Mouse (Mus musculus) embryo, embryonic 10.5 days (tissue): ENCODE data around the gene Afmid.
A peak's percentile ranks its signal among the peaks of the same experiment; 100 is the strongest.
"Not testable (repeated sequence)": the region's sequence is repeated elsewhere in the genome, so short reads cannot be mapped to it uniquely, and the experiment has no call there.

Source experiments
- DNase-seq: peaks from one replicate; pipeline ENCODE4 v3.0.0-alpha.2; 2015; ENCODE audit warnings: low spot score

Gene Afmid

DNA sequence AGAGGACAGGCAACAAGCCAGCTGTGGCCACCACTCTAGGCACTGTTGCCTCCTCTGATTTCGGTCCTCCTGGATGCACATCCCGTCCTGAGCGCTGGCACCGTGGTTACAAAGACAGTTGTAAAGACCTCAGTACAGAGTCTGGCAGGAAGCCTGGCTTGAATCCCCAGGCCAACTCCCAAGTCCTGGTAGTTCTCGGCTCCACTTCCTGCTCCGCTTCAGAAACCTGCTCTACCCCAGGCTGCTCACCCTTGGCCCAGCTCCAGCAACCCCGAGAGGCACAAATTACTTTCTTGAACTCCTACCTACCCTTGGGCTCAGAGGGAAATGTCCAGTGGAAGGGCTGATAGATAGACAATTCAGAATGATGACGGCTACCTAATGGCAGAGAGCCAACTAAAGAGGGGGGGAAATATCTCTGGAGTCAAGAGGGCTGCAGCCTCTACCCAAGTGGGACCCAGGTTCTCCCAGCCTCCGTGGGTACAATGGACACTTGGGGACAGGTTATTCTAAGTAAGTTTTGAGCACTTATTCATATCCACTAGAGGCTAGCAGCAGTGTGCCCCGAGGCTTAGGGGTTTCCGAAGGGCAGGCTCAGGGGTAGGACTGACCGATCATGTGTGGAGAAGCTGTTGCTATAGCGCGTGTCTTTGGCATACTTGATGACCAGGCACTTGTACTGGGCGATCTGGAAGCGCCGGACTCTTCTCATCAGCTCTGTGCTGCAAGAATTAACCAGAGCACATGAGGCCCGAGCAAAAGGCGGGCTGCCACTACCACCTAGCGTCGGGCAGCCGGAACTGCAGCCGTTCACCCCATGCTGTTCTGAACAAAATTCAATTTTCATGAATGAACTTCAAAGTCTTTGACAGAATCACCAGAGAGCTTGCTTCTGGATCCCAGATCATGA lies 1.4 kb upstream of the Afmid start:
- peak; percentile 90 for DNase-seq

DNA sequence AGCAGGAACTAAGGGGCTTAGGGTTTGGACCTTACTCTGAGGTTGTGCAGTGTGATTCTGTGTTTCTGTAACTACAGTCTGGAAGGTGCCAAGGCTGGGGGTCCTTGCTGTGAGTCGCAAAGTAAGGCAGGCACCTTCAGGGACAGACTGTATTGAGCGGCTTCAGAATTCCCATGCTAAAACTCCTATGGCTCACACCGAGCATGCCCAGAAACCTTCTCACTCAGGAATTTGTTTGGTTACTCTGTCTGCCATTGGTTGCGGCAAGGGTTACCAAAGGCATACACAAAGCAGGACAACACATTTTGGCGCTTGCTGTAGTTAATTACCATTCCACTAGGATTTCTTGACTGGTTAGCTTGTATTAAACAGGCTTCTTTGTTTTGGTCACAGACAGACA lies 440 bp downstream of the Afmid start:
- peak; percentile 69 for DNase-seq

DNA sequence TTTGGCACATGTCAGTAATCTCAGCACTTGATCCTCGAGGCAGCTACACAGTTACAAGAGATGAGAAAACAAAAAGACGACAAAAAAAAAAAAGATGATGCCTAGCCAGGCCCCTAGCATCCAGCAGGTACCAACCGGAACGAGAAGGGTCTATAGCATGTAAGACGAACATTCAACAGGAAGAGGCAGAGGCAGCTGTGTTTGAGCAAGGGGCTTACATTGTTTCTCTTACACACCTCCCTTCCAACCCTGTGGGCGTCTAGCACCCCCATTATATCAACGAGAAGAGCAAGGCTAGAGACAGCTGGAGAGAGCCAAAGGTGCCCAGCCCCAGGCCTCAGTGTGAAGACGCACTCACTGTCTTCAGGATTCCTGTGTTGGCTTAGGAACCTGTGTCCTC lies 1.2 kb downstream of the Afmid start:
- DNase-seq = no peak

DNA sequence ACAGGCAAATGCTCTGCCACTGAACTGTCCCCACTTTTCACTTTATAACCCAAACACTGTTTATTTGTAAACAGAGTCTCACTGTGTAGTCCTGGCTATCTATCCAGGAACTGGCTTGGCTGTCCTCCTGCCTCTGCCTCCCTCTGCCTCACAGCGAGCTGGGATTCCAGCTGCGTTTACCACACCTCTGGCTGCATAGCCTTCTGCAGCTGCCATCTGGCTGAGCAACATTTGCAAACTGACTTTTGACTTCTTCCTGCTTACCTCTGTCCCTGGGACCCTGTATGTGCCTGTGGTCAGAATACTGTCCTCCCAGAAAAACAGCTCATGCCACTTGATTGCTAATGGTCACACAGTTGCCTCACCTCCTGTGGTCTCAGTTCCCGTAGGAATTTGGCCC lies 1.7 kb downstream of the Afmid start:
- no peak for DNase-seq

DNA sequence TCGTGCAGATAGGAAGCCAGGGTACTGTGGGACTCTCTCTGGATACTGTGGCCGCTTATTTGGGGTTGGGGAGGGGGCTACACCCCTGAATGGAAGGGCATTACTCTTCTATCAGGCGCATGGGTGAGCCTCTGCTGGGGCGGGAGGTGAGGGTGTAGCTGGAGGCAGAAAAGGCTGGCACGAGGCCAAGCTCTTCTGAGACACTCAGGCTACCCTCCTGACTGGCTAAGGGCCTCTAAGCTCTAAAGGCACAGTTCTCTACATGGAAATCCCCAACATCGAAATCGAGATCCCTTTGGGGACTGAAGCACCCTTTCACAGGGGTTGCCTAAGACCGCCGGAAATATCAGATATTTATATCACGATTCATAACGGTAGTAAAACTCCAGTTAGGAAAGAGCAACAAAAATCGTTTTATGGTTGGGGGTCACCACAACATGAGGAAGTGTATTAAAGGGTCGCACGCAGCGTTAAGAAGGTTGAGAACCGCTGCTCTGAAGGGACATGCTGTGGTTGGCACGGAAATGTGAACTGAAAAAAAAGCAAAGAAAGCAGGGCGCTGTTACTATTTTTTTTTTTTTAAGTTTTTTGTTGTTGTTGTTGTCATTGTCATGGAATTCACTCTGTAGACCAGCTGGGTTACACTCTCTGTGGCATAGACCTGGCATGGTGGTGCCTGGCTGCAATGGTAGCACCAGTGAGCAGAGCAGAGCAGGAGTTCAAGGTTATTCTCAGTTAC lies 2.6 kb downstream of the Afmid start:
- DNase-seq = no peak

DNA sequence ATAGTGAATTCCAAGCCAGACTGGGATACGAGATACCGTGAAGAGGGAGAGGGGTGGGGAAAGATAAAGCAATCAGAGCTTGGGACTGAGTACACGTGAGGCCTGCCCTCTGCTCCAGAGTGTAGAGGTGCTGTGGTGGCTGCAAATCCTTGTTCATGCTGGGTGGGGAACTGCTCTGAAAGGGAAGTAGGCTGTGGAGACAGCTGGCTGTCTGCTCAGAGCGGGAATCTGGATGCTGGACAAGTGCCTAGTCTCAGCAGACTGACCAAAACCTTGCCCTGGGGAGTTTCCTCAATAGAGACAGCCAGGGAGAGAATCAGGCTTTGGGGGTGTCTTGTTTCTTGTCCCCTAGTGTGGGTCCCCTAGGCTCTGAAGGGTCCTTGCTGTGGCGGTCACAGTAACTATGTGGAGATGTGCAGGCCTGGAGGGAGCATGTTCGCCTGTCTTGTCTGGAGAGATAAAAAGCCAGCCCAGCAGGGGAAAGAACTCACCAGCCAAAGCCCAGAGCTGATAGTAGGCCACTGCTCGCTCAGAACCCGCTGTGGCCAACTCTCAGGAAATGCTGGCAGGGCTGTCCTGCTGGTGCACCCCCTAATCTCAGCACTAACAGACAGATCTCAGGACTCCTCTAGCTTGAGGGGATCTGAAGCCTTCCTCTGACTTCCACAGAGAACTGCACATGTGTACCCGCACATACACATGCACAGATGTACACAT lies 3.3 kb downstream of the Afmid start:
- DNase-seq = no peak

DNA sequence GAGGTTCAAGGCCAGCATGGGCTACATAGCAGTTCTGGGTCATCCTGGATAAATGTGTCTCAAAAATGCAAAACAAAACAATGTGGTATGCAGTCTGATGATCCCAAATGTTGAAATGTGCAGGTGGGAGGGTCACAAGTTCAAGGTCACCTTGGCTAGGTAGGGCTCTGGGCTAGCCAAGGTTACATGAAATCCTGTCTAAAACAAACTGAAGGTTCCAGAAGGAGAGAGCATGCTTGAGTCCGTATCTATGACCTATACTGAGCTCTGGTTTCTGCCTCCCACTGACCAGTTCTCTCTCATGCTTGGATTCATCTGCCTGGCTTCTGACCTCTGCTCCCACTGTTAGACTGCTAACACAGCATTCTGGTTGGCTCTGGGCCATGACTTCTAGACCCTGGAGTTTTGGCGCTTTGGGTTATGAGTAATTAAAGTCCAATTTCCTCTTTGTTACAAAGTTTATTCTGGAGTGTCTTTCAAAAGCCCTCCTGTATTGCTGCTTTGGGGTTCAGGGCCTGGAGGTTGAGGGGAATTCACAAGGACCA lies 4.0 kb downstream of the Afmid start:
- no peak for DNase-seq

DNA sequence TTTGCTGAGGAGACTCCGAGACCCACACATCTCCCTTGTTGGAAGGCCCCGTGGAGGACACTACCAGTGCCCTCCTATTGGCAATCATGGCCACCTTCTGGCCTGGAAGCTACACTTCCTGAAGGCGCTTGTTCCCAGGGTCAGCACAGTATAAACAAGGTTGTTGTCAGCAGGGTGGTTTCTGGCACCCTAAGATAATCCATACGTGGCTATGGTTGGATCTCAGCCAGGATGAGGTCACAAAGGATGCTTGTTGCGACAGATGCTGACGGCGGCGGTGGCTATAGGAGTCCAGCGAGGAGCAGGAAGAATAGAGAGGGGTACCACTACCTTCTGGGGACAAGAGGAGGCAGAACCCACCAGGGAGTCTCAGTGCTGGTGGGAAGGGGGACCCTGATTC lies 4.7 kb downstream of the Afmid start:
- no peak for DNase-seq

DNA sequence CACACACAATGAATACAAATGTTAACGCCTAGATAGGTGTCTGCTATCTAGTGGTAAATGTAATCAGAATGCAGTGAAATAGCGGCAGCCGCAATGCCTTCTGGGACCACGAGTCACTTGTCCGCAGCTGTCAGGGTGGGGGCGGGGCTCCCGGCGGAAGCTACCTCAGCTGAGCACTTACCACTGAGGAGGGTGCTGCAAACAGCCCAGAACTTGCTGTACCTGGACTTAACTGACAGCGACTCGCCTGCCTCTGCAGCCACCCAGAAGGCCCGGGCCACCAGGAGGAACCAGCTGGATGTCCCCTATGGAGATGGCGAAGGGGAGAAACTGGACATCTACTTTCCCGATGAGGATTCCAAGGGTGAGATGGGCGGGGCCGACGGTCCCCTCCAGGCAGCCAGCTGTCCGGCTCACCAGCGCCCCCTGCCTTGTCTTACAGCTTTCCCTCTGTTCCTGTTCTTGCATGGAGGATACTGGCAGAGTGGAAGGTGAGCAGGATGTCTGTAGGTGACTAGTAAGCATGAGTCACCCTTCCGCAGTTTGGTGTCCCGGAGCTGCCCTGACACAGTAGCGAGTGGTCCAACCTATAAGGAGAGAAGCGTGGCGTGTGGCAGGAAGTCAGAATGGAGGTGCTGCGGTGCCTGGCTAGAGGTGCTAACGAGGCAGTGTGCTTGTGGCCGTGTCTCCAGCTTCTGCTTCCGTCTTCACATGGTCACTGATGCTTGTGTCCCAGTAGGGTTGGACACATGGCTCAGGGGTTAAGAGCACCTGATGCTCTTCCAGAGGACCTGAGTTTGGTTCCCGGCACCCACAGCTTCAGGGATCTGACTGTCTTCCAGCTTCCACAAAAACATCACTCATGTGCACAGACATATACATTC lies 6.6 kb downstream of the Afmid start:
- DNase-seq = peak; percentile 88

DNA sequence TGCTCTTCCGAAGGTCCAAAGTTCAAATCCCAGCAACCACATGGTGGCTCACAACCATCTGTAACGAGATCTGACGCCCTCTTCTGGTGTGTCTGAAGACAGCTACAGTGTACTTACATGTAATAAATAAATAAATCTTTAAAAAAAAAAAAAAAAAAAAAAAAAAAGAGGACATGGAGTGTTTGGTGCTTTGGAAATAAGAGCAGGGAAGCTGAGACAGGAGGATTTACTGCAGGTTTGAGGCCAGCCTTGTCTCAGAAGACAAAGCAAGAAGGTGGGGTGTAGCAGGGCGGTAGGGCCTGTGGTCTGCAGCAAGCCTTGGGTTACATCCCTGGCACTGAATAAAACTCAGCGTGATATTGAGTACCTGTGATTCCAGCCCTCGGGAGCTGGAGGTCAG lies 7.8 kb downstream of the Afmid start:
- not testable (repeated sequence) for DNase-seq

DNA sequence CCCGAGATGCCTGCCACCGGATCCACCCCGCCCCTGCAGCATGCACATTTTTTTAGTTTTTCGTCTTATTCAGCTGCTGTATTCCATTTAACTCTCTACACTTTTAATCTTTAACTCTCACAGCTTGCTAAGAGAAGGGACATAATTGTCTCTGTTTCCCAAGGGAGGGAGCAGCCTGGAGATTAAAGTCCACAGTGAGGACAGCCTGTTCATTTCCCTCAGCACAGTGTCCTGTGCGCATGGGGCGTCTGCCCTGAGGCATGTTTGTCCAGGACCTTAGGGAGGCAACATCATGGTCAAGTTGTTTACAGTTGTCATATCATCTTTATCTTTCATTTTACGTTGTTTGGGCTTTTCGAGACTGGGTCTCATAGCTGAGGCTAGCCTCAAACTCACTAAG lies 8.4 kb downstream of the Afmid start:
- no peak for DNase-seq

DNA sequence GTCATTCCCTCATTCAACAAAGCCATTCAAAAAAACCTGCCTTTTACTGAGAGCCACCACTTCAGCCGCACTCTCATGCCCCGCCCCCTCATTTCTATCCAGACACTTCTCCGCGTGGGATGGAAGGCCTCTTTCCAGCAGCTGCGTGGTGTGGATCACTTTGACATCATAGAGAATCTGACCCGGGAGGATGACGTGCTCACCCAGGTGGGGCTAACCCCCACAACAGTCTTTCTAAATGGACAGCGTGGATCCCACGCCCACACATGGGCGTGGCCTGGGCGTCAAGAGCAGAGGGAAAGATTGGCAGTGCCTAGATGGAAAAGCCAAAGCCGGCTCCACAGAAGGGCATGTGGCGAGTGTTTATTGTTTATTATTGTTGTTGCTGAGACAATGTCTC lies 10.6 kb downstream of the Afmid start:
- DNase-seq = no peak

DNA sequence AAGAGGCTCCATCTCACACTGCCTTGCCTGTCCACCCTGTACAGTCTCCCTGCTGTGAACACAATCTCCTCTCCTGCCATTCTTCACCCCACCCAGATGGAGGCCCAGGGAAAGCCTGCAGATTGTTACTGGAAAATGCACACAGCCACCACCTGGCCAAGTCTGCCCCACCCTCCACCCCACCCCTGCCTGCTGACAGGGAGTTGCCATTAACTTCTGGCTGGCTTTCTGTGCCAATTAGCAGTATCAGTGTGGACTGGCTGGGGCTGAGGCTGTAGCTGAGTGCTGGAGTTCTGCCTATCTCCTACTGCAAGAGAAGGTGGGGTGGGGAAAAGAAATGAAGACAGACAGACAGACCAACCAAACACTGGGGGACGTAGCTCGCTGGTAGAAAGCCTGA lies 12.8 kb downstream of the Afmid start:
- no peak for DNase-seq

DNA sequence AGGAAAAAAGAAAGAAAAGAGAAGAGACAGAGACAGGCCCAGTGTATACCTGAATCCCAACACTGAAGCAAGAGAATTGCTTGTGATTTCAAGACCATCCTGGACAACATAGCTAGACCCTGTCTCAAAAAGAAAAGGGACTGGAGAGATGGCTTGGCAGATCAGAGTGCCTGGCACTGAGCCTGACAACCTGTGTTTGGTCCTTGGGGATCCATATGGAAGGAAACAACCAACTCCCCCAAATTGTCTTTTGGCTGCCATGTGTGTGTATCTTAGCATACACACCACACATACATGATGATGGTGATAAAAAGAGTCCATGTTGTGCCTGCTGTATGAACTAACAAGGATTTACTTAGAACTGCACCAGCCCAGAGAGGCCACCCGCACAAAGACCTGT lies 13.3 kb downstream of the Afmid start:
- DNase-seq = no peak

DNA sequence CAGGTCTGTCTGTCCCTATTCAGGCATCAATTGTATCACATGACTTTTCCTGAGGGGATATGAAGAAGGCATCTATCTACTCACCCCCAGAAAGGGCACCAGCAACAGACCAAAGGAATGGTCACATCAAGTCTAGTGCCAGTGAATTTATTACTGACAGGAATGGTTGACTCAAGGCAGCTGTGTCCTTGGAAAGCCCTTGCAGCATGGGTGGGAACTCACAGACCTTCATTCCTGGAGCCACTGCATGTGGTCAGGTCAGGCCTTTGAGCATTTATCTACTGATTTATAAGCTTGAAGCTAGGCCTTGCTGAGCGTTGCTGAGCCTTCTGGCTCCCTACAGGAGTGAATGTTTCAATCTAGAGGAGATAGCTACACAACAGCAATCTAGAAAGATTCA lies 15.2 kb downstream of the Afmid start:
- no peak for DNase-seq

DNA sequence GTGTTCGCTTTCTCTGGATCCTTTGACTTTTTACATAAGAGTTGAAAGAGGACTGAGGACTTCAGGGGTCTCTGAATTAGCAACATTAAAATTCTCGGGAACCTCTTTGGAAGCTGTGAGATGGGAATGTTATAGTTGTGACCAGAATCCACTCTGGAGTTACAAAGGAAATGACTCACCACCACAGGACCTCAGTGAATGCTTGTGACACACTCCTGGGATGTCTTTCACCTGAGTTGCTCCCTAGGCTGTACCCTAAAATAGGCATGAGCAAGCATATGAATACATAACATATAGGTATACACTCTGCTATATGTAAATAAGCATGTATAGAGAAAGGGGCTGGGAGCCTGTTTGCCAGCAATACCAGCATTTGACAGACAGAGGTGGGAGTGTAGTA lies 17.7 kb downstream of the Afmid start:
- no peak for DNase-seq

DNA sequence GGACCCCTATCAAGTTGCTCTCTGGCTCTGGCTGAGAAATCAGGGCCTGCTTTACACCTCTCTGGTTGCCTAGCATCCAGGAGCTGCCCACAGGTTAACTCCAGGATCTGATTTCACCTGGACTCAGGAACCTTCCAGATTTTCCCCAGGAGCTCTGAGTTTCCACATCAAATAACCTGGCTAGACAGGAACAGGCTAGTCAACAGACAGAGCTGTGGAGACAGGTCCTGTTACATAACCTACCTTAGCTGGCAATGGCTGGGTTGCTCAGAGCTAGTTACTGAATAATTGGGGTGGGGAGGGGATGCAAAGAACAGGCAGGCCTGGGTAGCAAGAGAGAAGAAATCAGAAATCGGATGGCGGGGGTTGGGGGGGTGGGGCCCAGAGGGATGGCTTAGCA lies 19.3 kb downstream of the Afmid start:
- DNase-seq = no peak

DNA sequence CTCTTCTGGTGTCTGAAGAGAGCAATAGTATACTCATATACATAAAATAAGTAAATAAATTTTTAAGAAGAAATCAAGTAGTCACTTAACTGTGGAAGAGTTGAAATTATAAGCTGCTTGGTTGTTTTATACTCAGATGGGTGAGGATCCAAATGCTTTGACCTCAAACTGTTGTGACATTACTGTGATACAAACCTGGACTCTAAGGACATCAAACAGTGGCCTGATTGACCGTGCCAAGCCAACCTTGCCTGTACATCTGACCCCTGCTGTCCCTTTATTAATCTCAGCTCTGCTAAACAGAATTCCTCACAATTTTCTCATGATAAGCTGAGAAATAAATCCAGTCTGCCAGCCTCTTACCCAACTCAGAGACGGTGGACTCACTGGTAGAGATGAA lies 19.9 kb downstream of the Afmid start:
- DNase-seq = no peak

DNA sequence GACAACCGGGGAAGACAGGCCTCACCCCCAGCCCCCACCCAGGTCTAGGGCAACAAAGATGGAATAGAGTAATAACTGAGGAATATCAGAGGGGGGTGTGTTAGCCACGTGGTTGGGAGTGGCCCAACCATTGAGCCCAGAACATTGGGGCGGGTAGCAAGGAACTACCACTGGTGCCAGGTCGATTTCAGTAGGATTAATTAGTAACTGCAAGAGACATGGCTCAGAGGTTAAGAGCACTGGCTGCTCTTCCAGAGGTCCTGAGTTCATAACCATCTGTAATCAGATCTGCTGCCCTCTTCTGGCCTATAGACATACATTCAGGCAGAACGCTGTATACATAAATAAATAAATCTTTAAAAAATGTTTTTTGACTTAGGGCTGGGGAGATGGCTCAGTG lies 20.9 kb downstream of the Afmid start:
- DNase-seq = no peak

DNA sequence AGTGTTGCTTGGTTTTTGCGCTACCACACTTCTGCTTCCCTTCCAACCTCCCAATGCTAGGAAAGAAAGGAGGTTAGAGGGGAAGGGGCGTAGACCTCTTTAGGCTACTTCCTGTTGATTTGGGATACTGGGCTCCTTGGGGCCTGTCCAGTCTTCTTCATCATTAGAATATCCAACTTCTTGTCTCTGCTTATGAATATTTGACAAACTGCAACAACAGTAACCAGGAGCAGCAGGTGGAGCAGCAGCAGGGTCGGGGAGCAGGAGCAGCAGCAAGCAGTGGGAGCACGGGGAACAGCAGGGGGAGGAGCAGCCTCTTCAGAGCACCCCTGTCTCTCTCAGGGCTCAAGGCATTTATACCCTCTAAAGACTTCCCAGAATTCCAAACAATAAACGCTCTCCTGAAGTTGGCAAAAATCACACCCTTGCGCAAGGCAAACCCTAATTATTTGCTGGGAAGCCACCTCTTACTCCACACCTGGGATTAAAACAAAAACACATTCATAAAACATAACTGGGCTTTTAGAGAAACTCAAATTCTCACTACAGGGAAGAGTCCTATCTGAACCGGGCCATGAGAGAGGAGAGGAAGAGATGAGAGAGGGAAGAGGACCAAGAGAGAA lies 22.0 kb downstream of the Afmid start:
- no peak for DNase-seq
